Mouse (Mus musculus) kidney, postnatal 14 days (tissue): Measurements from ENCODE around the gene Tmem63b.
"Not testable (repeated sequence)": the region's sequence is repeated elsewhere in the genome, so short reads cannot be mapped to it uniquely, and the experiment has no call there.

Experiments used
- DNase-seq: peaks from one replicate; pipeline ENCODE4 v3.0.0; 2022; ENCODE audit warnings: mixed read lengths

The Tmem63b gene

DNA sequence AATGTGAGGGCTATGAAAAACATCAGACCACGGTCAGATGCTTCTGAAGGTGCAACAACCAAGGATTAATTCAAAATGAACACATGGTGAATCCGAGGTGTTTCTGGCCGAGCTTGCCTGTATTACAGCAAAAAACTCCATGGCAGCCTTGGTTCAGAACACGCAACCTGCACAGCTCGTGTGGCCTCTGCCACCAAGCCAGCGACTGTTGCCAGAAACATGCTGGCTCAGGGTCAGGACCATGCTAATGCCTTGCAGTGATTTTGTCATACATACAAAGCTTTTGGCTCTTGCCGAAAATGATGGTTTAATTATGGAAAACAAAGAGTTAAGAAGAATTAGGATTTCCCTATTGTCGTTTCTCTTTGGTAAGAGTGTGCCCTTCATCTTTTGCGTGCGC lies 18.7 kb downstream of the Tmem63b start:
- no peak for DNase-seq

DNA sequence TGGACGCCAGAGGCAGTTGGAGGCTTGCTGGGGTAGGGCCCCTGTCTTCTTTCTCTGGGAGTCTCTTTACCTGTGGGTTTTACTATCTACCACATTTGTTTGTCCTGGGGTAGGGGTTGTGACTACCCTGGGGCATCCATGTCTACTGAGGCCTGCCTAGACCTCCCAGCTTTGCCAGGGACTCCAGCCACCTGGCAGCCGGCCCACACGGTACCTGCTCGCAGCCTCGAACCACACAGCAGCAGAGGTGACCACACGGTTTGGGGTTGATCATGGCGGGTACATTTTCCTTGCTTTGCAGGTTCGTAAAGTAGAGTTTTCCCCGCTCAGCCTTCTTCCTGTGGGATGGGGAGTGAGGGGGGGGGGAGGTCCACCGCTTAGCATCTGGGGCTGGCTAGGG lies 19.2 kb downstream of the Tmem63b start:
- no peak for DNase-seq

DNA sequence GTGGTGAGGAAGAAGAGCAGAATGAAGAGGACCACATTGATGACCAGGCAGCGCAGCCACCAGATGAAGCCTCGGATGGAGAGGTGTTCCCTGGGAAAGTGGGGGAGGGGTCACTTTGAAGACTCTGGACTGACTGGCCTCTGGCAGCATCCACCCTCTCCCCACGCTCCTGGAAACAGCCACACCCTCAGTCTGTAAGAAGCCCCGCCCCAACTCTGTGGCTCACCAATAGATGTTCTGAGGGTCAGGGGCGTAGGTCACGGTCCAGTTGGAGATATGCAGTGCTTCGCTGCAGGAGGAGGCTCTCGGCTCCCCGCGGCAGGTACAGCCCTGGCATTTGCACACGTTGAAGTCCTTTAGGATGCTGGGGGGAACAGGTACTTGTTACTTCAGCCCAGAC lies 20.6 kb downstream of the Tmem63b start:
- DNase-seq: no peak

DNA sequence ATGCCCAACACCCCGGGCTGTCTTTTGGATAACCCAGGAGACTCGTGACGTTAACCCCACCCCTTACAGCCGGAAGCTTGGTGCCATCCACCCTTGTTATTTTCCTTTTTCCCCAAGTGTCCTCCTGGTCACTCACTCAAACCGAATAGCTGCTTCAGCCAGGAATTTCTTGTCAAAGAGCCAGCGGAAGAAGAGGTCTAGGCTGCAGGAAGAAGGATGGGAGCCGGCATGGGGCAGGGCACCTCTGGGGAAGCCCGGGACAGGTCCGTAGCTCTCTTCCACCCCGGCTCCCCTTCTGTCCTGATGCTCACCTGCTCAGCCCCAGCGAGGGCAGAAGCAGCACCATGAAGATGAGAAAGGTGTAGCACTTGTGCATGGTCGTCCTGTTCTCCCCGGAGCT lies 22.1 kb downstream of the Tmem63b start:
- peak; percentile 19 for DNase-seq

DNA sequence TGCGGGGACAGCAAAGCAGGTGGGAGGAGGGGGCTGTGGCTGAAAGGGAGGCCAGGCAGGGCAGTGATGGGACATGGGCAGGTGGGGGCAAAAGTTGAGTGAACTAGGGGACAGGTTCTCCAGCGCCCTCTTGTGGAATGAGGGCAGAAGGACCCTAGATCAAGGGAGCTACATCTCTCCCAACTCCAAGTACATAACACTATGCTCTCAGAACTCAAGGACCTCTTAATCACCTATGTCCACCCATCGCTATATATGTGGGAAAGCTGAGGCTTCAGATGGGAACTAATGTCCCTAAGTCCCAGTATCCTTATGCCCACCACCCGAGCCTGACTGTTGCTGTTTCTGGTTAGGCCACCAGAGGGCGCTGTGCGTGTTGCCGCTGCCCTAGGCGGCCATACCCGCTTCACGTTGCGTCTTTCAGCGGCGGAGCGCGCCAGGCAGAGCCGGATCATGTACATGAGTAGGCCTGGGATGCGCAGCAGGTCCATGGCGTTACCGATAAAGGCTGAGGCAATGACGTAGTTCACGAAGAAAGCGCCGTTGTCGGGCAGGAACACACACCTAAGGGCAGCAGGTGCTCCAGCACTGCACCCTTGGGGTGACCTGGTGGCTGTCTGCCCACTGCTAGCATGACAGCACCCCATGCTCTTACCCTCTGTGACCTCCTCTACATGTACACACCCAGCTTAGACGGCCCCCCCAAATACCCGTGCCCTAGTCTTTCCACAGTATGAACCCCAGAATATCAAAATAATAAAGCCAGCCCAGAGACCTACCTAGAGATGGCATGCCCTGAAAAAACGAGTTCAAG lies 23.4 kb downstream of the Tmem63b start:
- DNase-seq: peak; percentile 78

DNA sequence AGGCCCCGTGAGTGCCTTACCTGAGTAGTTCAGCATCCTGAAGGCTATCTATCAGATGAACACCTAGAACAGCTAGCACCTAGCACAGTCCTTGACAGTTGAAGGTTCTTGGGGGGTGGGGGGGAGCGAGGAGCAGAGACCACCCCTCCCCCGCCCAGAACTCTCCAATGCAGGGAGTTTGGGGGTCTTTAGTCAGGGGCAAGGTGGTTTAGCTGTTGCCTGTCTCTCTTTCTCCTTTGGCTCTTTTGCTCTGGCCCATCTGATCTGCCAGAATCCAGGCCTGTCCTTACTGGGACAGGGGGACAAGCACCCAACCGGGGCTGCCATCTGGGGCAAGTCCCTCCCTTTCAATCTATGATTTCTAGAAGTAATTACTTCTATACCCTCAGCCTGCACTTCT lies 27.5 kb downstream of the Tmem63b start, which contains the start of gene Capn11:
Gene Capn11 (minus strand): TSS at position 101 of the 400 bp plus-strand sequence.
- no peak for DNase-seq

DNA sequence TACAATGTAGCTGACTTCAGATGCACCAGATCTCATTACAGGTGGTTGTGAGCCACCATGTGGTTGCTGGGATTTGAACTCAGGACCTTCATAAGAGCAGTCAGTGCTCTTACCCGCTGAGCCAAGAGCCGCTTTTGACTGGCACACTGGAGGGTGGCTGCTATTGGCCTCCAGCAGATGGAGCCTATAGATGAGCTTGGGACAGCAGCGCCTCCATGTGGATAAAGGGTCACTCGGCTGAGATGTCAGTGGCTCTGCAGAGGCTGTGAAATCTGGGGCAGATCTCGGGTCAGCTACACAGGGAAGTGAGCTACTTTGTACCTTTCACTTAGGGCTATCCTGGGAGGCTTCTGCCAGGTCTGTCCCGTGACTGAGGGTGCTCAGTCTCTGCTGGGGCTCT lies 30.9 kb downstream of the Tmem63b start:
- no peak for DNase-seq

DNA sequence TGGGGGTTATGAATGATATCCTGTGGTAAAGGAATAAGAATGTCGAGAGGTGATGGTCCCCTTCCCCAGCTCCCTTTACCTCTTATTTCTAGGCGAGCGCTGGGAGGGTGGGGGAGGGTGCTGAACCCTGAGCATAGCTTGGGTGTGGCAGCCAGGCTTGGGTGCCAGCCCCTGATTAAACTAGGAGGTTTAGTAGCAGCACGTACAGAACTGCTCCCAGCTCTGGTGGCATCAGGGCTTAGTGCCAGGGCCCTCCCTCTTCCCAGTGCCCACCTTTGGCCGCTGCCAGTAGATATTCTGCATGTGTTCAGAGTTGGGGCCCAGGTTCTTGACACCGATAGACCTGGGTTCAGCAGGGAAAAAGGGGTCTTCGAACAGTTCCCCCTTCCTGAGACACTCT lies 33.5 kb downstream of the Tmem63b start:
- no peak for DNase-seq

DNA sequence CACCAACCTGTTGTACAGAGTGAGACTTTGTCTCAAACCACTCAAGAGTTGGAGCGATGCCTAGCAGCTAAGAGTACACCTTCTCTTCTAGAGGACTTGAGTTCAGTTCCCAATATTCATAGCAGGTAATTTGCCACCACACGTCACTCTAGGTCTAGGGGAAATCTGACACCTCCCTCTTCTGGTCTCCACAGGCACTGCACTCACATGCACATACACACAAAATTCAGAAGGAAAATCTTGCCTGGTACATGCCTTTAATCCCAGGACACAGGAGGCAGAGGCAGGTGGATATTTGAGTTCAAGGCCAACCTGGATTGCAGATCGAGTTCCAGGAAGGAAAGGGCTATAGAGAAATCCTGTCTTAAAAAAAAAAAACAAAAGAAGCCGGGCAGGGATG lies 42.5 kb downstream of the Tmem63b start:
- no peak for DNase-seq

DNA sequence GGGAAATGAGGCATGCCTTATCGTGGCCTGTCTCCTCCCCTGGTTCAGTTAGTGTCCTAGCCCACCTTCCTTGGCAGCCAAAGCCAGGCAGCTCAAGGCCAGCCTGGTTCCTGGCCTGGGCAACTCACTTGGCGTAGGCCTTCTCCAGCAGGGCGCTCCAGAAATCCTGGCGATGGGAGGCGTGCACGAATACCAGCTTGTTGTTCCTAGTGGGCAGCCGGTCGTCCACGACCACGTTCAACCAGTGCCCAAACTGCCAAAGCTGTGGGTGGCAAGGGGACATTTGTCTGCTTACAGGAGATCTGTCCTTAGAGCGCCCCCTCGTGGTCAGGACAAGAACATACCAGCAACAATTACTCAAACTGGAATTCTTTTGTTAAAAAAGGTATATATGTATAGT lies 44.0 kb downstream of the Tmem63b start:
- peak; percentile 72 for DNase-seq

DNA sequence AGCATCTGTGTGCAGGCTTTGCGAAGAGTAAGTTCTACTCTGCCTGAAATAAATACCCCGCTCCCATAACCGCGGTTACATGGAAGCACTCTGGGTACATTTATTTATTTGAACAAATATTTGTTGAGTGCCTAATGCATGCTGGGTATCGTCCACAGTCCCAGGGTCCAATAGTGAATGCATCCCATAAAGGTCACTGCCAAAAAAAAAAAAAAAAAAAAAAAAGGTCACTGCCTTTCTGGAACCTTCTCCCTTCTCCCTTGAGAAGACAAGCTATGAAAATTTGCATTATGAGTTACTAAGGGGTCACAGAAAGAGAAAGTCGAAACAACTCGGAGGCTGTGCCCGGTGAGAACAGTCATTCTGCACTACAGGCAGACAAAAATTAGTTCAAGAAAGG lies 44.7 kb downstream of the Tmem63b start:
- DNase-seq: no peak

DNA sequence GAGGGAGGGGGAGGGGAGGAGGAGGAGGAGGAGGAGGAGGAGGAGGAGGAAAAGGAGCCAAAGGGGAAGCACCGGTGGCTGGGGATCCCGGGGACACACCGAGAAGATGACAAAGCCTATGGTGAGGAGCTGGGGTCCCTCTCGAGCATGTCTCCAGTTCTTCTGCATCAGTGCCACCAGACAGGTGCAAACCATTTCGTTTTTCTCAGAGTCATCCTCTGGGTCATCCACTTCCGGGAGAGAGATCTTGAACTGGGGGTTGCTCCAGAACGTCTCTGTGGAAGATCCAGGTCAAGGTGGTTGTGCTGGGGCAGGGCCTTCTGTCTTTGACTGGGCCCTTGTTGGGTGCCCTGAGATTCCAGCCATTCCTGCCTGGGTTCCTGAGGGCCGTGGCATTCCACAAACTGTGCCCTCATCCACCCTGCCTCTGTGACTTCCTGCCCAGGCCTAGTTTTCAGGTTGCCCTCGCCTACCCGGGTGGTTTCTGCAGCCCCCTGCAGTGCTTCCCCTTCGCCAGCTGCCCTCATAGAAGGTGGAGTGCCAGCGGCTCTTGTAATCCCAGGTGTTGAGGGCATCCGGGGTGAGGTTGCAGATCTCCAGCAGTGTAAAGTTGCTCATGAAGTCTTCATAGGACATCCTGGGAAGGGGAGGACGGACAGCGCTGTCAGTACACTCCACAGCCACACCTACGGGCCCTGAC lies 48.0 kb downstream of the Tmem63b start:
- DNase-seq: no peak

DNA sequence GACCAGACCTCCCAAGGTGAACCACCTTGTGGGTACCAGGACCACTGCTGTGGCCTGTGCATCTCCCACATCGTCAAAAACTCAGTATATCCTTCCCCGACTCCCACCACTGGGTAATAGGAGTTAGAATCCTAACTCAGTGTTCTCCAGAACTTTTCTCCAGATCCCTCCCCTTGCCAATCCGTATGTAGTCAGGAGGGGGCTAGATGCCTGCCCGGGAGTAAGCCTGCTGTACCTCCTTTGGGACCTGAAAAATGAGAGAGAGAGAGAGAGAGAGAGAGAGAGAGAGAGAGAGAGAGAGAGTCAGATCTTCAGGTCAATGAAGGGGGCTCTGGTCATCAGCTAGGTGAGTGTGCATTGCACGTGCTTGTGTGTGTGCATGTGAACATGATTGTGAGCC lies 52.7 kb downstream of the Tmem63b start:
- DNase-seq: no peak

DNA sequence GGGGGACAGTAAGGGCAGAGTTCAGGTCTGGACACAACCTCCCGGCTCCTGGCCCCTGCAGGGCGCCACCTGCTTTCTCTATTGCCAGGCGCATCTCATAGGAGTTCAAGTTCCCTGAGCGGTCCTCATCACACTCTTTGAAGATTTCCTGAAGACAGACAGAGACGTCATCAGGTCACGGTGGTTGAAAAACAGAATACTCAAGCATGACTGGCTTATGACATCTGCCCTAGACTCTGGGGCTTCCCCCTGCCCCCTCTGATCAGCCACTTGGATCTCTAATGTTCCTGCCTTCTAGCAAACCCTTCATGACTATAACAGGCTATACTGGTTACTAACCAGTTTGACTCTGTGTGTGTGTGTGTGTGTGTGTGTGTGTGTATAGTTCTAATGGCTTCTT lies 54.8 kb downstream of the Tmem63b start:
- DNase-seq: no peak

DNA sequence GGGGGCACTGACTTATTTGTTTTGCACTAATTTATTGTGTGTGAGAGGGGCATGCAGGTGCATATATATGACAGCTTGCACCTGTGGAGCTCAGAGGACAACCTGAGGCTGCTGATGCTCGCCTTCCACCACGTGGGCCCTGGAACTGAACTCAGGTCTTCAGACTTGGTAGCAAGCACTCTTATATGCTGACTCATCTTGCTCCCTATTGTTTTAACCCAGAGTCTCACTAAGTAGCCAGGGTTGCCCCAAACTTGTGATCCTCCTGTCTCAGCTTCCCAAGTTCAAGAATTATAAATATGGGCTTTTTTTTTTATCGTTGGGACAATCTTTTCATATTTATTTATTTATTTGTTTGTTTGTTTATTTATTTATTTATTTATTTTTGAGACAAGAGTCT lies 55.7 kb downstream of the Tmem63b start:
- DNase-seq: no peak

DNA sequence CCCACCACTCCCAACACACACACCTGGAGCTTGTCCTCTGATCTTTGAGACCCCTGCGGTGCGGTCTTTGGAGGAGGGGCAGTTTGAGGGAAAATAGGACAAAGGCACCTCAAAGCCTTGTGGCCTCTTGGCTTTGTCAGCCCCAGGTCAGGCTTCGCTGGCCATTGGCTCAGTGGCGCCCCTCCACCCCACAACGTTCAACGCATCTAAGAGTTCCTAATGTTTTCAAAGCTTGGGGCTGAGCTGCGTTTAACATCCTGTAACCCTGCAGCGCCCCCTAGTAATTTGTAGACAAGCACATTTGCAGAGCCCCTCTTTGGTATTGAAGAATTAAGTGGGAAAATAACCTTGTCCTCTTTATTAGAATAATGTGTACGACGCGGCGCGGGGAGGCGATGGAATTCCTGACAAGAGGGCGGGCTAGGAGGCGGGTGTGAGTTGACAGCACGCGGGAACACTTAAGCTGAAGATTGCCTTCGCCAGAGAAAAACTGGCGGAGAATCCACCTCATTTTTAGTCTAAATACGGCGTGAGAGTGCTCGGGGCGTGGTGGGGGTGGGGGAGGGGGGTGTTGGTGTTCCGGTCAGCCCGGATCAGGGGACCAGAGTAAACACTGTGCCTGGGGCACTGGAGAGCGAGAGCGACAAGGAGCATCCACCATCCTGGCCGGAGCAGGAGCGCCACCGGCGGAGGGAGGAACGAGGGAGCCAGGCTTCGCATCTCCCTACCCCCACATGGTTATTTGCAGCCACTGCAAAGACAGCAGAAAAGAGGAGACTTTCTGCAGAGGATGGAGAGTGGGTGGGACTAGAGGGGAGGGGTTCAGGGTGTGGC lies 56.6 kb downstream of the Tmem63b start:
- DNase-seq: peak; percentile 74

DNA sequence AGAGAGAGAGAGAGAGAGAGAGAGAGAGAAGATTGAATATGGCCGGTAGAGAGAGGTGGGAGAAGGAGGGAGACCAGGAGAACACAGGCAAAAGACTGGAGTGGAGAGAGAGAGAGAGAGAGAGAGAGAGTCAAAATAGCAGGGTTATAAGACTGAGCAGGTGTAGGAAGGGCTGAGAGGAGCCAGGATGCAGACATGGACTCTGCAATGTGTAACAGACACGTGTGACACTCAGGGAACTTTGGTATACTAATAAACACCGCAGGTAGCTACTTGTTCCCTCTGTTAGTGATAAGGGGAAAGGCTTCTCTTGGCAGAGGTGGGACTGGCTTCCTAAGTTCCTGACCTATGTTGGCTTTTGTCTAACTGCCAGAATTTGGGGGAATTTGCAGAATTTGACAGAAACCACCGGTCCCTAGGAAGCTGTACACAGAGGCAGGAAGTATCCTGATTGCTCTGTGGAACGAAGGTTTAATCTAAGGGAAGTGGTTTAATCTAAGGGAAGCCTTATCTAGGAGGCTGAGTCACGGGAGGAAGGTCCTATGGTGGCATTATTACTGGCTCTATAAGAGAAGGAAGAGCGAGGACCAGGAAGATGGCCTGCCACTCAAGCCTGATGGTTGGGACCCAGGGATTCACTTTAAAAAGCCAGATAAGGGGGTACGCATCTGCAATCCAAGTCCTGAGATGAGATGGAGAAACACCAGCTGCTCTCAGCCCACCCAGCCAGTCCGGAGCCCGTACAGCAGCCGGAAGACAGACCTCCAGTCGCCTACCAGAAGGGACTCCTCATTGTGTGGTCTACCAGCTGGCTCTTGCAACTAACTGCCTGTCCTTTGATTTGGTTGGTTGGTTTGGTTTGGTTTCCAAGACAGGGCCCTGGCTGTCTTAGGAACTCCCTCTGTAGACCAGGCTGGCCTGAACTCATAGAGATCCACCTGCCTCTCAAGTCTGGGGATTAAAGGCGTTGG lies 57.5 kb downstream of the Tmem63b start:
- peak; percentile 53 for DNase-seq

DNA sequence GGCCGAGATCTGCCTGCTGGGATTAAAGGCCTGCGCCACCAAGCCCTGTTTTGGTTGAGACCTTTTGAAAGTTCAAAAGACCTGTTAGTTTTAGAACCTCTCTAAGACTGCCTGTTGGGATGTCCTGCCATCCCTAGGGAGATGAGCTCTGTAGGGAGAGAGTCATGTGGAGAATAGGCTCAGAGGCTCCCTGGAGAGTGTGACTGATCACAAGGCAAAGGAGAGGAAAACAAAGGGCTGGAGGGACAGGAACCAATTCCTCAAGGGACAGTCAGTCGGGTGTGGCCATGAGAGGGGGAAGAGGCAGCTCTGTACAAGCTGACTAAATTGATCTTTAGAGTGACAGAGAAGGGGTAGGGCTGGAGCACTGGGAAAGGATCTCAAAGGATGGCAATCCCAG lies 58.5 kb downstream of the Tmem63b start:
- DNase-seq: no peak

DNA sequence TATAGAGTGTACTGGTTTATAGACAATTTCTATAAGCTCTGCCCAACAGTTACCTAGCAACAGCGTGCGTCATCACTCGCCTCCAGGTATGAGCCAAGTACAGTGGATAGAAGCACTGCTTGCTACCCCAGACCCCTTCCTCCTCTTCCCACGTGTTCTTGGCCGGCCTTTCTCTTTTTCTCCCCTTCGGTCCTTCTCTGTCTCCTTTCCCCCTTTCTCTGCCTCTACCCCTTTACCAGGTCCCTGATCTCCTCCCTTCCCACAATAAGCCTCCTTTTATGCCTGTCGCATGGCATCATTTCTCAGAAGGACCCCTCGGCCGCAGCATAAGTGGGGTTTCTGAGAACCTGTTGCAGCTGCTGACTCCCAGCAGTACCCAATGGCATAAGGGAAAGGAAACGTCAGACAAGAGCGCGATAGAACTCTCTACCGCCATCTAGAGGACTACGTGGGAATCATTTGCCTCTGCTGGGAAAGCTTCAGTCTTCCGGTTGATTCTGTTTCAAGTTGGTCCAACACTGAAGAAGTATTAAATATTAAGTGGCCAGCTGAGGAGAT lies 60.0 kb downstream of the Tmem63b start:
- peak; percentile 84 for DNase-seq

DNA sequence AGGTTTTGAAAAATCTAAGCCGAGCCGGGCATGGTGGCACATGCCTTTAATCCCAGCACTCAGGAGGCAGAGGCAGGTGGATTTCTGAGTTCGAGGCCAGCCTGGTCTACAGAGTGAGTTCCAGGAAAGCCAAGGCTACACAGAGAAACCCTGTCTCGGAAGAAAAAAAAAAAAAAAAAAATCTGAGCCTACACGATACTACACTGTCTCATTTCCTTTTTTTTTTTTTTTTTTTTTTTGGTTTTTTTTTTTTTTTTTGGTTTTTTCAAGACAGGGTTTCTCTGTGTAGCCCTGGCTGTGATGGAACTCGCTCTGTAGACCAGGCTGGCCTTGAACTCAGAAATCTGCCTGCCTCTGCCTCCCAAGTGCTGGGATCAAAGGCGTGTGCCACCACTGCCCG lies 63.3 kb downstream of the Tmem63b start:
- not testable (repeated sequence) for DNase-seq

DNA sequence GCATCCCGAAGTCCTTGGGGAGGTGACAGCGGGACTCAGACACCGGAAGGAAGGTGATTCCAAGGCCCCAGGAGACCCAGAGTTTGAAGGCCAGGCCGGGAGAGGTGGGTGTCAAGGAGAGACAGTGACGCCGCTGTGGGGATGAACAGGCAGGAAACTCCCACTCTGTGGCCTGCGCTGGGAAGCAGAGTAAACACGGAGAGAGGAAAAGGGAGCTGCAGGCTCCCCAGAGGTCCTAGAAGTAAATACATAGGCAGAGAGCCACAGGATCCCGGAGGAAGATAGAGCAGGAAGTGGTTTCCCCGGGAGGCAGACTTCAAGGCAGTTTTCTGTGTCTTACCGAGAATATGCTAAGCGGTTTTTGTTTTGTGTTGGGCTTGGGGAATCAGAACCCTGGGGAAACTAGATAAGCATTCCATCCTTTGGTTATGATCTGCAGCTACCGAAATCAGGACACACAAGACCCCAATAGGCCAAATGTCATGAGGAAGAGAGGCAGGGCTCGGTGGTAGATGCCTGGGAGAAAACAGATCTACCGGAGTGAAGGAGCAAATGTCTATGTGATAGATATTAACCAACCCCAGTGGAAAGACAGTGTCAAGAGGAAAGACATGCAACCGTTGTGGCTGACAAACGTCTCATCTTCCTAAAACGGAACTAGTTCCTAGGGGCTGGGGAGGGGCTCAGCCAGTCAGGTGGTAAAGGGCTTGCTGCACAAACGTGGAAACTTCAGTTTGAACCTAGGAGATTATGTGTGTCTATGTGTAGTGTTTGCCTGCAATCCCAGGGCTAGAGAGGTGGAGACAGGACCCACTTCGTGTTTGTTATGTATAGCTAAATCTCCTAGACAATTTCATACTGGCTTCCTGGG lies 67.1 kb downstream of the Tmem63b start:
- peak; percentile 65 for DNase-seq
